Mouse (Mus musculus) brown adipose tissue, adult 24 weeks (tissue): Measurements from ENCODE around the gene Rhoc. TPM values are rescaled to one million over a fixed set of nuclear protein-coding genes. Genes with fewer than 3 reads are reported as not detected.
"Not testable (repeated sequence)": the region's sequence is repeated elsewhere in the genome, so short reads cannot be mapped to it uniquely, and the experiment has no call there.

ENCODE experiments used
- H3K27ac ChIP-seq: fragments of 200-500 bp; replicated peaks from 2 replicates; pipeline ENCODE4 v1.5.1; 2012; ENCODE audit warnings: low read depth, mild to moderate bottlenecking, low read length
- H3K4me1 ChIP-seq: fragments of 200-500 bp; 2 replicates; pipeline ENCODE4 v1.6.1; 2012; ENCODE audit warnings: low read length, mixed read lengths; ENCODE audit not compliant: control insufficient read depth, insufficient read depth, insufficient read length
- H3K4me3 ChIP-seq: fragments of 200-500 bp; 2 replicates; pipeline ENCODE4 v1.5.1; 2012; ENCODE audit warnings: low read depth, mild to moderate bottlenecking, low read length, moderate library complexity; ENCODE audit not compliant: insufficient read depth
- polyA plus RNA-seq: library from polyadenylated mRNA; stranded (reverse); fragments of >200 nt; gene quantifications from 2 replicates; pipeline ENCODE4 v1.2.4, GENCODE M21; 2012; ENCODE audit not compliant: missing spikeins, insufficient read depth, insufficient read length

Gene Rhoc
- polyA plus RNA-seq: 42.7 and 56.0 TPM in 2 replicates

DNA sequence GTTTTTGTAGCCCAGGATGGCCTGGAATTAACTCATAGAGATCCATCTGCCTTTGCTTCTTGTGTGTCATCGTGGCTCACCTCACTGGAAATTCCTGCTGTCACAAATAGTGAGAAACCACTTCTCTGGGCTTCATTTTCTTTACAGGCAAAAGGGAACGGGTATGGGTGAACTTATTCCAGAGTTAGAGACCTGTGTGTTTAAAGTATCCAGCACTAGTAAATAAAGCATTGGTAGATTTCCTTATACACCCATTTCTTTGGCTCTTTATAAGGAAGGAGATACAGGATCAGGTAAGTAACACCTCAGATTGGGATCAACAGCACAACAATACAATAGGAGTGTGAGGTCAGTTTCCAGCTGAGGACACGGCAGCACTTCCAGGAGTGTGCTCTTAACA is at the start of gene Rhoc:
Gene Rhoc (plus strand): TSS at position 301 of the 400 bp plus-strand sequence.
- peaks cover 22% of the 10 kb centered on the region for H3K4me1 ChIP-seq
- H3K27ac ChIP-seq: peak within 1 kb of the TSS; percentile 99
- peak within 1 kb of the TSS; percentile 92 for H3K4me3 ChIP-seq

DNA sequence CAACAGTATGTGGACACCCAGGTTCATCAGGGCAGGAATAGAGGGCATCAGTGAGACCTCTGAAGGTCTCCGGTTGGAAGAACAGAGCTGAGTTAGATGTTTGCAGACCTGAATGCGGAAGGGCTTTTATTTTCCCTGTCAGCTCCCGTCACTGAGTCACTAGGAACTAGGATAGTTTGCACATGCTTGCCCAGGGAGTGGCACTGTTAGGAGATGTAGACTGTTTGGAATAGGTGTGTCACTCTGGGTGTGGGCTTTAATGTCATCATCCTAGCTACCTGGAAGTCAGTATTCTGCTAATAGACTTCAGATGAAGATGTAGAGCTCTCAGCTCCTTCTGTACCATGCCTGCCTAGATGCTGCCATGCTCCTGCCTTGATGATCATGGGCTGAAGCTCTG is 46.2 kb upstream of the Rhoc start:
- H3K27ac ChIP-seq: no peak overlapping the region
- no peak overlapping the region for H3K4me3 ChIP-seq
- no peaks in the 10 kb centered on the region for H3K4me1 ChIP-seq

DNA sequence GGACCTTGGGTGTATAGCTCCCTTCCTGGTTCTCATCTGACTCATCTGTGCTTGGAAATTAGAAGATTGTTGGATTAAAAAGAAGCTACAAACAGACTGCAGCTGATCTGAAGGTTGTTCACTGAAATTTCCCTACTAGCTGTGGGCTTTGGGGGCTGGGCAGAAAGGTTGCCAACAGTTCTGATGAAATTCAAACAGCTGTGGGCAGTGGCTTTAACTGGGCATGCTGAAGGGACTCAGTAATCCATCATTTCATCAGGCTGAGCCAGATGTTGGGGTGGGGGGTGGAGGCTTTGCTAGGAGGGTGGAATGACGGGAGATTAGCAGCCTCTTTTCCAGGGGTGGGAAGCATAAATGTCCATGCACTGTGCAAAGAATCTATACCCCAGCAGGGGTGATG is 45.0 kb upstream of the Rhoc start:
- Histone ChIP-seq H3K4me1 (no peaks in the 10 kb centered on the region), H3K27ac (no peak overlapping the region), H3K4me3 (no peak overlapping the region)

DNA sequence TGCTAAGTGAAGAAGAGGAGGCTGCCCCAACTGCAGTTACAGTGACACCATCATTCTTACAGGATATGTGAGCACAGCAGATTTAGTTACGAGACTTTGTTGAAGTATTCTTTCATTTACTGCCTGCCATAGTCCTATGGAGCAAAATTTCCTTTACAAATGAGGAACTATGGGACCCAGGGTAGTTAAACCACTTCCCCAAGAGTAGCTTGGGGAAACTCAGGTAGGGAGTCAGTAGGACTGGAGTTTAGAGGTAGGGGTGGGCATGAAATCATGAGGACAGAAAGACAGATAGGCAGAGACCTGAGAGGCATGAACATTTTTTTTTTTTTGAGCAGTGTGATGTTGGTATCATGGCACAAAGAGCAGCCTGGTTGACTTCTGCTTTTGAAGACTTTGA is 44.3 kb upstream of the Rhoc start:
- Histone ChIP-seq H3K4me1 (no peaks in the 10 kb centered on the region), H3K4me3 (no peak overlapping the region), H3K27ac (no peak overlapping the region)

DNA sequence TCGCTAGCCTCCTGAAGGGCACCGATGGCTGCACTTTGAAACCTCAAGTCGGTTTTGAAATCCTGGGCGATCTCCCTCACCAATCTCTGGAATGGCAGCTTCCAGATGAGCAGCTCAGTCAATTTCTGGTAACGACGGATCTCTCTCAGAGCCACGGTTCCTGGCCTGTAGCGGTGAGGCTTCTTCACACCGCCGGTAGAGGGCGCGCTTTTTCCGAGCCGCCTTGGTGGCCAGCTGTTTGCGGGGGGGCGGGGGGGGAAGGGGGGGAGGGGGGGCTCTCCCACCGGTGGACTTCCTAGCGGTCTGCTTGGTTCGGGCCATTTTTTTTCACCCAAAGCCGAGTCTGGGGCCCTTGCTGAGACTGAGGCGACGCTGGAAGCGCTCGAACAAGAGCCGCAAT is 35.3 kb upstream of the Rhoc start:
- H3K4me3 ChIP-seq: peak overlapping the region; percentile 40
- not testable (repeated sequence) for H3K4me1 ChIP-seq, H3K27ac ChIP-seq

DNA sequence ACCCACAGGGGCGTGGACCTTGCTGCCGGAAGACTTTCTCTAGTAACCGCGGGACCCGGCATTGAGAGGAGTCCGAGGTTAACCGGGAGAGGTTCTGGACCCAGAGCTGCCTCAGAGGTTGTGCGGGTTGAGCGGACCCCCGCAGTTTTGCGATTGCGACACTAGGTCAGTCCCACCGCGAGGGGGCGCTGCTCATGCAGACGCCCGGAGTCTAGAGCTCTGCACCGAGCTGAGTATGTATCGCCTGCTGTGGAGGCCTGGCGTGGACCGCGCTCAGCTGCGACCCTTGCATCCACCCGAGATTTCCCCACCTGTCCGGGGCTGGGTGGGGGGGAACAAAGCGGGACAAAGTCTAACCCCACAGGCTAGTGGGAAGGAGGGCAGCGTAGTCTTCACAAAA is 29.8 kb upstream of the Rhoc start:
- Histone ChIP-seq H3K4me1 (peaks cover 6% of the 10 kb centered on the region), H3K27ac (no peak overlapping the region), H3K4me3 (peak overlapping the region; percentile 61)

DNA sequence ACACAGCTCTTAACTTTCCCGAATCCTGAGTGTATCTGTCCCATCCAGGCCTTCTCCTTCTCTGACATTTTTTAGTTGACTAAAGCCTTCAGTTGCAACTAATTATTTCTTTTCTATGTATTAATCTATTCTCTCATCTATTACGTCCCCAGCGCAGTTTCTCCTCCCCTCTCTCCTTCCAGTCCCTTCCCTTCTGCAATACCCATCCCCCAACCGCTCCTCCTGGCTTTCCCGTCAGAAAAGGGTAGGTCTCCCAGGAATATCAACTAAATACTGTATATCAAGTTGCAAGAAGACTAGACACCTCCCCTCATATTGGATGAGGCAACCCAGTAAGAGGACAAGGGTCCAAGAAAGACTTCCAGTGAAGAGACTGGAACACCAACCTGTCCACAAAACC is 29.3 kb upstream of the Rhoc start:
- peak overlapping the region; percentile 61 for H3K4me3 ChIP-seq
- peaks cover 5% of the 10 kb centered on the region for H3K4me1 ChIP-seq
- peak overlapping the region; percentile 9; the same call in 1 of the 2 replicates for H3K27ac ChIP-seq

DNA sequence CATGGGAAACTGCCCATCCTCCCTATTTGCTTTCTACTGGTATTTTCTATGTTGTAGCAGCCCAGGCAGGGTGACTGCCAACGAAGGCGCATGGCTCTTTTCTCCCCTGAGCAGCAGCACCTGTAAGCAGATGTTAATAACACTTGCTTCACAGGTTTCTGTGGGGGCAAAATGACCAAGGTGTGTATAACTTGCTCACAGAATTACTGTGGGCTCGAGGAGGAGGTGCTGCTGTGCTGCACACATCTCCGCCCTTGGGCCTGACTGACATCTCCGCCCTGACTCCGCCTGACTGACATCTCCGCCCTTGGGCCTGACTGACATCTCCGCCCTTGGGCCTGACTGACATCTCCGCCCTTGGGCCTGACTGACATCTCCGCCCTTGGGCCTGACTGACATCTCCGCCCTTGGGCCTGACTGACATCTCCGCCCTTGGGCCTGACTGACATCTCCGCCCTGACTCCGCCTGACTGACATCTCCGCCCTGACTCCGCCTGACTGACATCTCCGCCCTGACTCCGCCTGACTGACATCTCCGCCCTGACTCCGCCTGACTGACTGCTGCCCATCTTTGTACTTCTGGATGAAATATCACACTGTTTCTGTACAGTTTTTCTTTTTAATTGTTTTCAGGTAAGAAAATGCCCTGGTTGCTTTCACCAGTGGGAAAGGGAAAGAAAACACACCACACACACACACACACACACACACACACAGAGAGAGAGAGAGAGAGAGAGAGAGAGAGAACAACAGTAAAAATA is 25.9 kb upstream of the Rhoc start:
- H3K4me1 ChIP-seq: not testable (repeated sequence)
- Histone ChIP-seq H3K27ac (peak overlapping the region; percentile 59), H3K4me3 (0 out of 2 replicates have a peak overlapping the region, but pooled peaks have one; percentile 16)

DNA sequence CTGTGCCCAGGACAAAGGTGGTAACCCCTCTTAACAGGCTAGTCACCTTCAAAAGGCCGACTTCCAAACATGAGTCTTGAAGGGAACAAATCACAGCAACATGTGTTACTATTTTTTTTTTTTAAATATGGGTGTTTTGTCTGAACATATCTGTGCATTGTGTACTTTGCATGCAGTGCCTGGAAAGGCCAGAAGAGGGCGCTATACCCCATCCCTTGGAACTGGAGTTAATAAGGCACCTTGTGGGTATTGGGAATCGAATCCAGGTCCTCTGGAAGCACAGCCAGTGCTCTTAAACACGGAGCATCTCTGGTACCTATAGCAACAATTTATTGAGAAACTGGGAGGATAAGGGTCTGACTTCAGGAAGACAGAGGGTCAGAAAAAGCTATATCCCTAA is 23.2 kb upstream of the Rhoc start:
- H3K27ac ChIP-seq: no peak overlapping the region
- no peak overlapping the region for H3K4me3 ChIP-seq

DNA sequence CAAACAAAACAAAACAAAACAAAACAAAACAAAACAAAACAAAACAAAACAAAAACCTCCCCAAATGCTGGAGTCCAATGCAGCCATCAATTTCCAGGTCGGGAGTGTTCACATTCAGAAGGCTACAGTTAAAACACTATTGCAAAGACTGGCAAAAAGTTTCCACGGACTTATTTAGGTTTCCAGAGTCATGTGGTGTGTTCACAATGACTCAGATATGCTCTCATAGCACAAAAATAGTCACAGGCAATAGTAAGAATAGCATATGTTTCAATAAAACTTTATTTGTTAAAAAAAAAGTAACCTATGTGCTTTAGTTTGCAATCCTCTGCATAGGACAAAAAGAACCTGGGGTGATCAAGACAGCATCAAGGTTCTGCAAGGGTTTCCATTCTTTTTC is 21.0 kb upstream of the Rhoc start:
- H3K4me3 ChIP-seq: no peak overlapping the region
- H3K4me1 ChIP-seq: no peaks in the 10 kb centered on the region
- no peak overlapping the region for H3K27ac ChIP-seq

More for the DNA sequence above, 23.2 kb upstream of the Rhoc start:
- H3K4me1 ChIP-seq: peaks cover 5% of the 10 kb centered on the region

DNA sequence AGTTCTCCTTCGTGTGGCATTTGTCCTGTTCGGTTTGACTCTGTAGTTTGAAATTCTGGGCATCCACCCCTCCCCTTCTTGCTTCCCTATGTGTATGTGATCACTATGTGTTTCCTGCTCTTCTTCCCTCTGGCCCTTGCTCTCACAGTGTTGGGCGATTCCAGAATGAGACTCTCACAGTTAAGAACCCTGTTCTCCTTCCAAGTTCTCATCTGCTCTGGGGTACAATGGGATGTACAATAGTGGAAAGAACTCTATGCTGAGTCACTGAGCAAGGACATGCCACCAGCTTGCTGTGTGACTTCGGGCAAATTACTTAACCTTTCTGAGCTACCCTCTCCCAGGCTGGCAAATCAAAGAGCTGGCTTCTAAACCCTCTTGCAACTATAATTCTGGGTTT is 20.5 kb upstream of the Rhoc start:
- no peaks in the 10 kb centered on the region for H3K4me1 ChIP-seq
- no peak overlapping the region for H3K27ac ChIP-seq
- H3K4me3 ChIP-seq: no peak overlapping the region

DNA sequence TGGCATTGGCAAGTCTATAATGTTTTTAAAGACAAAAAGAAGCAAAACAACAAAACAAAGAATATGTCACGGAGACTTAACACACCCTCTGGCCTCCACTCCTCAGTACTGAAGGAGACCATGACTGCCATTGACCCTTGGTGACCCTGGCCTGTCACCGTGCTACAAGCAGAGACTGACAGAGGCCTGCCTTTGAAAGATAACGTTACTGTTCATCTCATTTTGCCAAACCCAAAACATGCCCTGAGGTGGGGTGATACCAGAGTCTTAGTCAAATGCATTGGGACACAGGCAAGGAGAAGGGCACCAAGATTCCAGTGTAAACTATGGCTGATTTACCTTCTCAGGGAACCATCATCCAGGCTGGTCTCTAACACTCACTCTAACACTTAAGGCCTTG is 19.0 kb upstream of the Rhoc start:
- Histone ChIP-seq H3K27ac (no peak overlapping the region), H3K4me1 (no peaks in the 10 kb centered on the region), H3K4me3 (no peak overlapping the region)

DNA sequence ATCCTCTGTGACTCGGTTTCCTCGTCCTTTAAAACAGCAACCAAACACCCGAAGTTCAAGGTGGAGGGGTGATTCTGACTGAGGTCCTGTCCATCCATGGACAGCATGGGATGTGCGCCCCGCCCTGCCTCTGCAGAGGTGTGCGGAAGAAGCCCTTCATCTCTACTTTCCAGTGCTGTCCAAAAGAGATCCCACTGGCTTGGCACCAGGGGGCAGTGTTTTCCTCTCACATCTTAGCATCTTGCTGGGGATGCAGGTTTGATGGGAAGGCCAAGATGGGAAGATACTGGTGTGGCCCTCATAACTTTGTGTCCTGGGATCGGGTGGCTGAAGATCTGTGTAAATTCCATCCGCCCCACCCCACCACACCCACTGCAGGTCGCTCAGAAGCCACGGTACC is 18.1 kb upstream of the Rhoc start:
- Histone ChIP-seq H3K27ac (no peak overlapping the region), H3K4me1 (no peaks in the 10 kb centered on the region), H3K4me3 (no peak overlapping the region)

DNA sequence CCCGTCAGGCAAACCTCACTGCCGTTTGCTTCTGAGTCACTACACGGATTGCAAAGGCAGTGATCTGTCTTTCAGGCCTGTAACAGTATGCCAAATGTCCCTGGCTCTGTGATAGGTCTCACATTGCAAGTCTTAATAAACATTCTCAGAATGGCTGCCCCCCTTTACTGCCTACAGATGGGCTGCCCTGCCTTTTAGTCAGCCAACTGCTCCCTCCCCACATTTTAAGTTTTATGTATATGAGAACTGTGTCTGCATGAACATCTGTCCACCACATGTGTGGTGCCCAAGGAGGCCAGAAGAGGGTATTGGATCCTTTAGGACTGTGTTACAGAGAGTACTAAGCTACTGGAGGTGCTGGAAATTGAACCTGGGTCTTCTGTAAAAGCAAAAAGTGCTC is 17.3 kb upstream of the Rhoc start:
- Histone ChIP-seq H3K27ac (no peak overlapping the region), H3K4me1 (no peaks in the 10 kb centered on the region), H3K4me3 (no peak overlapping the region)

DNA sequence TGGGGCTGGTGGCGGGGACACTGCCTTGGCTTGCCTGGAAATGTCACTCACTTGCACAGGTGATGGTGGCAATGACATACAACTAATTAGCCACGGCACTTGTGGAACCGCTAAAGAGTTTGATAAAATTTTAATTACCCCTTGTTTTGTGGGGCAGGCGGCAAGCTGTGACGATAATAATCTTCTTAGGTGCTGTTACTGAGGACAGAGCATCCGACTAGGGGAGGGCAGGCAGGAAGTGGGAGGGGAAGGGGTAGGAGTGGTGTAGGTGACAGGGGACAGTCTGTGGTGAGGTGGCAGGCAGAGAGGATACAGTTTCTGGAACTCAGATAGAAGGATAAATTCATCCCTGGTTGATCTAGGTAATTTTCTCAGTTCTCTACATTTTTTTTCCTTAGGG is 16.7 kb upstream of the Rhoc start:
- Histone ChIP-seq H3K27ac (no peak overlapping the region), H3K4me1 (no peaks in the 10 kb centered on the region), H3K4me3 (no peak overlapping the region)

DNA sequence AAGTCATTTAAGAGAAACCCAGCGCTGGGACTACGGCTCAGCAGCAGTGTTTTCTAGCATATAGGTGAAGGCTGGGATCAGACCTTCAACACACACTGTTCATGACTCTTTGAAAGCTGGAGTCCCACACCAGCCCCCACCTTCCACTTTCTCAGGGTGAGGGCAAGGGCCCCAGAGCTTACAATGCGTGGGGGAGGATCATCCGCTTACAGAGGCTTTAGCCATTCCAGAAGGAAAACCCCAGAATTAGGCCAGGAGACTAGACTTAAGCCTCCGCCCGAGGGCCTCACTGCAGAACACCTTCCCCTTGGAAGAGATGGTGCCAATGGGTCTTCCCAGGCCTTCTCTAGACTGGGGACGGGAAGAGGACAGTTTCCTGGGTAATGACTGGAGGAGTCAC is 14.9 kb upstream of the Rhoc start:
- H3K27ac ChIP-seq: no peak overlapping the region
- no peaks in the 10 kb centered on the region for H3K4me1 ChIP-seq
- H3K4me3 ChIP-seq: no peak overlapping the region
